Mouse (Mus musculus) urinary bladder, adult 2 months (tissue): ENCODE measurements around the gene Srek1ip1. TPM values are rescaled to one million over a fixed set of nuclear protein-coding genes. Genes with fewer than 3 reads are reported as not detected.

ENCODE experiments used
- DNase-seq: peaks from one replicate; pipeline ENCODE4 v3.0.0; 2022; ENCODE audit warnings: low spot score
- polyA plus RNA-seq: library from polyadenylated mRNA; depleted of rRNA; stranded (reverse); fragments of >200 nt; gene quantifications from 2 replicates; pipeline ENCODE4 v1.2.3, GENCODE M21; 2012; rRNA removed

The Srek1ip1 gene
- polyA plus RNA-seq, 1 experiment = 17.6 TPM

- DNase-seq = no peak
These were observed 49.7 kb downstream of the Srek1ip1 start for GRCm38 (mm10) chr13:104841937-104842336.

- no peak for DNase-seq
These were observed 51.2 kb downstream of the Srek1ip1 start for GRCm38 (mm10) chr13:104843295-104844089.

- no peak for DNase-seq
These were observed 61.4 kb downstream of the Srek1ip1 start for GRCm38 (mm10) chr13:104853645-104854044.

- peak; percentile 23 for DNase-seq
These were observed 71.1 kb downstream of the Srek1ip1 start, which contains the start of gene Shisal2b for GRCm38 (mm10) chr13:104863127-104863979. Gene Shisal2b (minus strand): TSS chr13:104863893.

GRCm38 (mm10) chr13:104866726-104867125 is 74.4 kb downstream of the Srek1ip1 start:
- DNase-seq = no peak

- no peak for DNase-seq
These were observed 77.6 kb downstream of the Srek1ip1 start for GRCm38 (mm10) chr13:104869907-104870306.

GRCm38 (mm10) chr13:104878508-104878907 is 86.2 kb downstream of the Srek1ip1 start:
- no peak for DNase-seq

GRCm38 (mm10) chr13:104883566-104884249 is 91.4 kb downstream of the Srek1ip1 start:
- no peak for DNase-seq

GRCm38 (mm10) chr13:104886308-104887032 is 94.2 kb downstream of the Srek1ip1 start:
- DNase-seq = no peak

Other genes with a start within 250 kb of the Srek1ip1 start
- gene Cwc27, start 24.7 kb downstream of the Srek1ip1 start, polyA plus RNA-seq = 13.8 and 16.1 TPM in 2 replicates
- not detected in 2 replicates for gene Shisal2b, start 71.4 kb downstream of the Srek1ip1 start, polyA plus RNA-seq